29 mouse cellular contexts compared by ENCODE assay signal in genomic region chr15:91864130-91864529, GRCm38 (mm10). TPM values are rescaled to one million over a fixed set of nuclear protein-coding genes. Genes with fewer than 3 reads are reported as not detected.
DNase-seq lines count a peak whose midpoint lies in the region; ATAC-seq lines count a peak whose summit lies in the region.
"Not testable (repeated sequence)": the region's sequence is repeated elsewhere in the genome, so short reads cannot be mapped to it uniquely, and the experiment has no call there.
"Had no signal": no experiment of that assay in that cellular context is flagged by ENCODE, and none has a peak within 500 bp of the region (broad histone marks: within the 10 kb centered on the region; RNA-seq: fewer than 3 reads in every experiment).

No protein-coding gene starts in this region.

- H3K9ac ChIP-seq in ES-E14 (ENCODE audit: insufficient read depth, low read depth, low read length, poor library complexity, severe bottlenecking); hindbrain, embryonic 11.5 days (ENCODE audit: low read depth, low read length): not testable (repeated sequence)

- H3K4me1 ChIP-seq in ES-E14 (ENCODE audit: control insufficient read depth in 2 of 2, insufficient read depth in 2 of 2, low read length in 2 of 2, poor library complexity in 1 of 2) = peaks cover 7 to 10% of the 10 kb centered on the region in 2 experiments; a peak in 3 of 4 replicates
- not testable (repeated sequence) for H3K4me1 ChIP-seq in embryonic facial prominence, embryonic 10.5 days; hindbrain, embryonic 11.5 days (replicated peaks; ENCODE audit: control insufficient read depth, insufficient read depth, low read length)
- peaks cover 16% of the 10 kb centered on the region for H3K4me1 ChIP-seq in forebrain, embryonic 10.5 days

- not testable (repeated sequence) for H3K27ac ChIP-seq in ES-E14 (ENCODE audit: insufficient read depth, low read depth, low read length, poor library complexity, severe bottlenecking); embryonic facial prominence, embryonic 10.5 days (replicated peaks); forebrain, embryonic 10.5 days; hindbrain, embryonic 11.5 days (ENCODE audit: low read depth, low read length)

- 18% methylated on average over 5 of the region's 5 CpGs for WGBS in embryonic facial prominence, embryonic 10.5 days
- 15% methylated on average over 5 of the region's 5 CpGs for WGBS in forebrain, embryonic 10.5 days
- 23% methylated on average over 5 of the region's 5 CpGs for WGBS in hindbrain, embryonic 11.5 days

- not testable (repeated sequence) for H3K4me2 ChIP-seq in hindbrain, embryonic 11.5 days (replicated peaks; ENCODE audit: low read depth, low read length)

- in situ Hi-C loops in ES-E14 (cut with MboI; ENCODE audit: low sequenced_read_pairs in 2 of 2, unreplicated experiment in 2 of 2) = not testable (repeated sequence)

- H3K9me3 ChIP-seq in ES-E14 (ENCODE audit: control insufficient read depth, insufficient read depth, low read depth, low read length); embryonic facial prominence, embryonic 10.5 days; forebrain, embryonic 10.5 days; hindbrain, embryonic 11.5 days (ENCODE audit: control insufficient read depth, low read length): not testable (repeated sequence)

- DNase-seq in ES-E14 (ENCODE audit: low read depth, low spot score) (peak; percentile 59), WW6 (ENCODE audit: low read depth, low spot score) (peak; percentile 36)
- peak; percentile 8 for DNase-seq in embryonic facial prominence, embryonic 10.5 days (ENCODE audit: low spot score)
- DNase-seq in forebrain, embryonic 10.5 days (ENCODE audit: extremely low spot score, low spot score) = peak; percentile 15
- peak; percentile 5 for DNase-seq in hindbrain, embryonic 11.5 days (ENCODE audit: low spot score)

- not testable (repeated sequence) for H3K27me3 ChIP-seq in embryonic facial prominence, embryonic 10.5 days (replicated peaks; ENCODE audit: low read depth, poor library complexity, severe bottlenecking); hindbrain, embryonic 11.5 days (ENCODE audit: control insufficient read depth, insufficient read depth, low read length)
- H3K27me3 ChIP-seq in forebrain, embryonic 10.5 days (ENCODE audit: poor library complexity, severe bottlenecking) = peaks cover 16% of the 10 kb centered on the region; the same call in 1 of the 2 replicates

- H3K4me3 ChIP-seq in ES-E14 (ENCODE audit: insufficient read depth in 1 of 2, low read depth in 1 of 2, low read length in 2 of 2, poor library complexity in 1 of 2, severe bottlenecking in 1 of 2); embryonic facial prominence, embryonic 10.5 days; forebrain, embryonic 10.5 days; hindbrain, embryonic 11.5 days (ENCODE audit: low read depth, low read length): not testable (repeated sequence)

- not testable (repeated sequence) for ATAC-seq in hindbrain, embryonic 11.5 days (ENCODE audit: low FRiP score)

- not testable (repeated sequence) for H3K36me3 ChIP-seq in ES-E14 (ENCODE audit: control insufficient read depth, insufficient read depth, low read length, poor library complexity, severe bottlenecking); embryonic facial prominence, embryonic 10.5 days (replicated peaks); forebrain, embryonic 10.5 days (replicated peaks); hindbrain, embryonic 11.5 days (ENCODE audit: control insufficient read depth, insufficient read depth, low read length)

RNA-seq across cellular contexts. Expression of gene Smgc, which starts 26.1 kb away (rescaled TPM):
- total RNA-seq in ES-E14 (2012; rRNA removed) = 0.22 TPM in 1 of 2 replicates, not detected in the other
- not detected in 2 replicates for polyA plus RNA-seq in embryonic facial prominence, embryonic 10.5 days (2016; fragmentation: Nextera tagmentation; extraction: Ambion mirVana)
- not detected in 2 replicates for polyA plus RNA-seq in forebrain, embryonic 10.5 days (2016; fragmentation: Nextera tagmentation; extraction: Ambion mirVana)
- polyA plus RNA-seq in hindbrain, embryonic 11.5 days (2014; fragmentation: Nextera tagmentation; extraction: Ambion mirVana) = not detected in 2 replicates
- total RNA-seq: adrenal gland, adult 8-10 months; adrenal gland, postnatal 25 days; gastrocnemius, adult 18-20 months; gastrocnemius, postnatal 10 days; gastrocnemius, postnatal 36 days; granulocyte monocyte progenitor cell, adult 5-6 weeks; heart, adult 2 months; heart, postnatal 14 days; heart, postnatal 4 days; MEL had no signal
- polyA plus RNA-seq: activated CD4-positive, CD25-positive, alpha-beta regulatory T cell, adult 4 months; C2C12; CD4-positive, CD25-positive, alpha-beta regulatory T cell, adult 4 months; embryonic facial prominence, embryonic 13.5 days; forebrain, embryonic 11.5 days; forebrain, embryonic 16.5 days; heart, adult 2 months; heart, embryonic 10.5 days; heart, embryonic 13.5 days; heart, embryonic 16.5 days; hindbrain, embryonic 15.5 days; intestine, embryonic 14.5 days; intestine, postnatal 0 days; kidney, adult 2 months; kidney, embryonic 14.5 days had no signal

Comparison
In these comparisons a context has a peak if more than half of its experiments do, and no peak if none do; other contexts are left out.
1. DNase-seq: peak in every context shown above with its lines; median percentile 59 in ES-E14; 36 in WW6; 15 in forebrain, embryonic 10.5 days; 8 in embryonic facial prominence, embryonic 10.5 days; 5 in hindbrain, embryonic 11.5 days.